Mouse (Mus musculus) layer of hippocampus, adult 9-10 months (tissue): Measurements from ENCODE around the gene Acot1.
A peak's percentile ranks its signal among the peaks of the same experiment; 100 is the strongest.
"Not testable (repeated sequence)": the region's sequence is repeated elsewhere in the genome, so short reads cannot be mapped to it uniquely, and the experiment has no call there.

ENCODE experiments used
- DNase-seq: peaks from one replicate; pipeline ENCODE4 v3.0.0; 2022; ENCODE audit warnings: low spot score

Gene Acot1

GRCm38 (mm10) chr12:84020528-84020927 is 11.2 kb downstream of the Acot1 start:
- DNase-seq = not testable (repeated sequence)

GRCm38 (mm10) chr12:84022266-84022665 is 13.0 kb downstream of the Acot1 start:
- DNase-seq = not testable (repeated sequence)

- DNase-seq = no peak
Observed at GRCm38 (mm10) chr12:84023052-84023745, 13.9 kb downstream of the Acot1 start.

GRCm38 (mm10) chr12:84025888-84026287 is 16.6 kb downstream of the Acot1 start:
- DNase-seq = no peak

GRCm38 (mm10) chr12:84028328-84028727 is 19.0 kb downstream of the Acot1 start:
- DNase-seq = not testable (repeated sequence)

GRCm38 (mm10) chr12:84029043-84029442 is 19.8 kb downstream of the Acot1 start:
- not testable (repeated sequence) for DNase-seq

- DNase-seq = peak; percentile 91
Observed at GRCm38 (mm10) chr12:84030659-84031332, 21.5 kb downstream of the Acot1 start.

- no peak for DNase-seq
Observed at GRCm38 (mm10) chr12:84032854-84033253, 23.6 kb downstream of the Acot1 start.

- not testable (repeated sequence) for DNase-seq
Observed at GRCm38 (mm10) chr12:84033302-84033701, 24.0 kb downstream of the Acot1 start.

- DNase-seq = no peak
Observed at GRCm38 (mm10) chr12:84034108-84034507, 24.8 kb downstream of the Acot1 start.

- not testable (repeated sequence) for DNase-seq
Observed at GRCm38 (mm10) chr12:84038241-84038640, 29.0 kb downstream of the Acot1 start, which contains the start of gene Acot4. Gene Acot4 (plus strand): TSS chr12:84038379.

- DNase-seq = not testable (repeated sequence)
Observed at GRCm38 (mm10) chr12:84038691-84039111, 29.4 kb downstream of the Acot1 start, which contains the start of gene Gm49366. Gene Gm49366 (plus strand): TSS chr12:84038935.

GRCm38 (mm10) chr12:84042248-84042647 is 33.0 kb downstream of the Acot1 start:
- DNase-seq = no peak

GRCm38 (mm10) chr12:84044045-84044444 is 34.8 kb downstream of the Acot1 start:
- DNase-seq = no peak

GRCm38 (mm10) chr12:84046906-84047305 is 37.6 kb downstream of the Acot1 start:
- DNase-seq = no peak

- DNase-seq = not testable (repeated sequence)
Observed at GRCm38 (mm10) chr12:84050744-84051143, 41.5 kb downstream of the Acot1 start.

GRCm38 (mm10) chr12:84051937-84052474 is 42.7 kb downstream of the Acot1 start, which contains the start of gene Acot3:
Gene Acot3 (plus strand): TSS chr12:84052144.
- DNase-seq = no peak

GRCm38 (mm10) chr12:84052609-84053008 is 43.3 kb downstream of the Acot1 start:
- no peak for DNase-seq

- DNase-seq = no peak
Observed at GRCm38 (mm10) chr12:84053173-84053572, 43.9 kb downstream of the Acot1 start.

- DNase-seq = no peak
Observed at GRCm38 (mm10) chr12:84053679-84054391, 44.5 kb downstream of the Acot1 start.

- DNase-seq = peak; percentile 26
Observed at GRCm38 (mm10) chr12:84060946-84061345, 51.7 kb downstream of the Acot1 start.

GRCm38 (mm10) chr12:84062336-84062735 is 53.0 kb downstream of the Acot1 start:
- DNase-seq = no peak
